Mouse (Mus musculus) kidney, adult 2 months (tissue): Measurements from ENCODE around the gene Fermt2.
"Not testable (repeated sequence)": the region's sequence is repeated elsewhere in the genome, so short reads cannot be mapped to it uniquely, and the experiment has no call there.

ENCODE experiments used
- CTCF ChIP-seq: fragments of 200-500 bp; conservative IDR thresholded peaks from 2 replicates; pipeline ENCODE4 v1.5.1; 2011; ENCODE audit warnings: low read depth, mild to moderate bottlenecking, control low read depth, low read length, moderate library complexity, mixed read lengths; ENCODE audit not compliant: insufficient read depth, insufficient read length
- POLR2A ChIP-seq: fragments of 200-500 bp; IDR thresholded peaks from one replicate; pipeline ENCODE4 v1.6.1; 2011; ENCODE audit warnings: low read depth, low read length, control low read depth

DNA sequence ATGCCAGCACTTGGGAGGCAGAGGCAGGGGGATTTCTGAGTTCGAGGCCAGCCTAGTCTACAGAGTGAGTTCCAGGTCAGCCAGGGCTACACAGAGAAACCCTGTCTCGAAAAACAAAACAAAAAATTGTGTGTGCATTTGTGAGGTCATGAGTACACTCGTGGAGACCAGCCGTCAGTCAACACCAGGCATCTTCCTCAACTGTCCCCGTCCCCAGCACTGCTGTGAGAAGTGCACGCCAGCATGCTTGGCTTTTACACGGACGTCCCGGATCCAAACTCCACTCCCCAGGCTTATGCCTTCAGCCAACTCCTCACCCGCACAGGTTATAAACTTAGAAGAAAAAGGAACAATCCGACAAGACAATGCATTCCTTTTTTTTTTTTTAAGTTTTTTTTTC is 46.6 kb downstream of the Fermt2 start:
- not testable (repeated sequence) for TF ChIP-seq CTCF, POLR2A
